Mouse (Mus musculus) brain, adult 2 months (tissue): ENCODE measurements around the gene Pdgfa.
A peak's percentile ranks its signal among the peaks of the same experiment; 100 is the strongest.

ENCODE experiments used
- DNase-seq: peaks from one replicate; pipeline ENCODE4 v3.0.0; 2011; ENCODE audit warnings: low read depth, low spot score

The Pdgfa gene

GRCm38 (mm10) chr5:138994786-138995720, 2.1 kb downstream of the Pdgfa start:
- DNase-seq = peak; percentile 89

GRCm38 (mm10) chr5:138994108-138994785, 2.9 kb downstream of the Pdgfa start:
- peak; percentile 46 for DNase-seq

GRCm38 (mm10) chr5:138993371-138994107, 3.6 kb downstream of the Pdgfa start:
- DNase-seq = no peak

GRCm38 (mm10) chr5:138992611-138993370, 4.4 kb downstream of the Pdgfa start:
- DNase-seq = peak; percentile 40

GRCm38 (mm10) chr5:138991734-138992133, 5.4 kb downstream of the Pdgfa start:
- DNase-seq = no peak

- peak; percentile 53 for DNase-seq
Observed at GRCm38 (mm10) chr5:138990659-138991380, 6.3 kb downstream of the Pdgfa start.

GRCm38 (mm10) chr5:138989567-138989966, 7.6 kb downstream of the Pdgfa start:
- DNase-seq = peak; percentile 29

GRCm38 (mm10) chr5:138988764-138989163, 8.4 kb downstream of the Pdgfa start:
- DNase-seq = peak; percentile 52

GRCm38 (mm10) chr5:138987994-138988393, 9.2 kb downstream of the Pdgfa start:
- no peak for DNase-seq

GRCm38 (mm10) chr5:138981921-138982320, 15.2 kb downstream of the Pdgfa start:
- no peak for DNase-seq

GRCm38 (mm10) chr5:138980608-138981007, 16.6 kb downstream of the Pdgfa start:
- DNase-seq = no peak

GRCm38 (mm10) chr5:138979840-138980239, 17.3 kb downstream of the Pdgfa start:
- DNase-seq = peak; percentile 72

- no peak for DNase-seq
Observed at GRCm38 (mm10) chr5:138977759-138978158, 19.4 kb downstream of the Pdgfa start.

- no peak for DNase-seq
Observed at GRCm38 (mm10) chr5:138974911-138975485, 22.2 kb downstream of the Pdgfa start.

- no peak for DNase-seq
Observed at GRCm38 (mm10) chr5:138973480-138973879, 23.7 kb downstream of the Pdgfa start.

- DNase-seq = no peak
Observed at GRCm38 (mm10) chr5:138971405-138971804, 25.8 kb downstream of the Pdgfa start.

- no peak for DNase-seq
Observed at GRCm38 (mm10) chr5:138970056-138970490, 27.1 kb downstream of the Pdgfa start.

GRCm38 (mm10) chr5:138966033-138966724, 31.0 kb downstream of the Pdgfa start:
- no peak for DNase-seq

- DNase-seq = peak; percentile 59
Observed at GRCm38 (mm10) chr5:138965590-138965989, 31.6 kb downstream of the Pdgfa start.
